In the genomic region with DNA sequence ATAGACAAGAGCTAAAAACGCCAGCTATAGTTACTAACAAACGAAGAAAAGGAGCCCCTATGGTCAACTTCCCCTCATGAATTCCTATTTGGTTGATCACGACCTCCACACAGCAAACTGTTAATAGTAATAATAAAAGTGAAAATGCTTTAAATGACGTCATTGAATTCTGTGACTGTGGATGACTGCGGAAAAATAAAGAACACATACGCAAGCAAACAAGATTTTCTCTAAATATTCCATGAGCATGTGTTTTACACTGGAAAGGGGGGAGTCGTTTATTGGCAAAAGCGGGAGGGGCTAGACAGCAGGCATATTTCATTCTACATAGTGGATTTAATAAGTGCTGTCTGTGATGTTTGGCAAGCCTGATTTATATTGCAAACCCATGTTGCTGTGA, we compare ENCODE assay signal across 8 mouse cellular contexts. TPM values are rescaled to one million over a fixed set of nuclear protein-coding genes. Genes with fewer than 3 reads are reported as not detected.
DNase-seq lines count a peak whose midpoint lies in the region; ATAC-seq lines count a peak whose summit lies in the region.

No protein-coding gene starts in this region.

- H3K36me3 ChIP-seq in heart, embryonic 14.5 days (ENCODE audit: control insufficient read depth, insufficient read depth, low read length): no peaks in the 10 kb centered on the region
- no peaks in the 10 kb centered on the region for H3K36me3 ChIP-seq in hindbrain, embryonic 12.5 days

- no peaks in the 10 kb centered on the region for H3K27me3 ChIP-seq in heart, embryonic 14.5 days (ENCODE audit: control insufficient read depth, insufficient read depth, low read length)
- H3K27me3 ChIP-seq in hindbrain, embryonic 12.5 days: no peaks in the 10 kb centered on the region

- H3K9me3 ChIP-seq in heart, embryonic 14.5 days (ENCODE audit: control insufficient read depth, low read length): no peaks in the 10 kb centered on the region
- H3K9me3 ChIP-seq in hindbrain, embryonic 12.5 days (replicated peaks): no peaks in the 10 kb centered on the region

- no peak overlapping the region for H3K9ac ChIP-seq in heart, embryonic 14.5 days (ENCODE audit: low read length)
- H3K9ac ChIP-seq in hindbrain, embryonic 12.5 days: no peak overlapping the region

- no peaks in the 10 kb centered on the region for H3K4me1 ChIP-seq in heart, embryonic 14.5 days (ENCODE audit: control insufficient read depth in 2 of 2, insufficient read depth in 2 of 2, low read length in 2 of 2)
- no peaks in the 10 kb centered on the region for H3K4me1 ChIP-seq in brown adipose tissue, adult 24 weeks (ENCODE audit: control insufficient read depth, insufficient read depth, insufficient read length, low read length)
- H3K4me1 ChIP-seq in hindbrain, embryonic 12.5 days: no peaks in the 10 kb centered on the region

- H3K27ac ChIP-seq in heart, embryonic 14.5 days (replicated peaks in 1 of 2; ENCODE audit: control insufficient read depth in 1 of 2, insufficient read depth in 1 of 2, low read depth in 2 of 2, low read length in 2 of 2): no peak overlapping the region
- no peak overlapping the region for H3K27ac ChIP-seq in brown adipose tissue, adult 24 weeks (replicated peaks; ENCODE audit: low read depth, low read length)
- no peak overlapping the region for H3K27ac ChIP-seq in hindbrain, embryonic 12.5 days

- ATAC-seq in heart, embryonic 14.5 days (ENCODE audit: insufficient number of reproducible peaks, insufficient read depth, low FRiP score, low read depth): no peak
- ATAC-seq in hindbrain, embryonic 12.5 days (ENCODE audit: low FRiP score): peak; percentile 65
- ATAC-seq in megakaryocyte-erythroid progenitor cell, adult 5-6 weeks (replicated peaks; ENCODE audit: low FRiP score, low TSS enrichment, poor library complexity, severe bottlenecking): peak; percentile 37

- WGBS in heart, embryonic 14.5 days: 27% methylated on average over 8 of the region's 8 CpGs
- WGBS in hindbrain, embryonic 12.5 days: 21% methylated on average over 8 of the region's 8 CpGs

- peak overlapping the region; percentile 61 for H3K4me2 ChIP-seq in heart, embryonic 14.5 days (ENCODE audit: low read length)
- peak overlapping the region; percentile 40 for H3K4me2 ChIP-seq in hindbrain, embryonic 12.5 days (replicated peaks)

- peak overlapping the region in 1 of 2 experiments; percentile 58; a peak in 3 of 4 replicates for H3K4me3 ChIP-seq in heart, embryonic 14.5 days (ENCODE audit: control insufficient read depth in 1 of 2, insufficient read depth in 1 of 2, low read depth in 1 of 2, low read length in 2 of 2)
- H3K4me3 ChIP-seq in brown adipose tissue, adult 24 weeks (ENCODE audit: insufficient read depth, low read depth, low read length): peak overlapping the region; percentile 56; the same call in 1 of the 2 replicates
- H3K4me3 ChIP-seq in hindbrain, embryonic 12.5 days: peak overlapping the region; percentile 55

- no peak for DNase-seq in heart, postnatal 4 days
- no peak for DNase-seq in adipocyte (ENCODE audit: low spot score)
- no peak for DNase-seq in cerebellum, adult 11-12 months
- DNase-seq in adrenal gland, postnatal 14 days: no peak

RNA-seq across cellular contexts. Expression of gene Nap1l3, which starts 0.5 kb away (rescaled TPM):
- polyA plus RNA-seq in heart, embryonic 14.5 days (2014; fragmentation: Nextera tagmentation; extraction: Ambion mirVana): 3.2 and 4.6 TPM in 2 replicates
- total RNA-seq in heart, postnatal 4 days (2021): 1 to 10 TPM; 1.5 to 1.6 TPM
- 0.59 TPM in 1 of 2 replicates, not detected in the other for polyA plus RNA-seq in brown adipose tissue, adult 24 weeks (2012; ENCODE audit: insufficient read depth, insufficient read length, missing spikeins)
- polyA plus RNA-seq in hindbrain, embryonic 12.5 days (2016; fragmentation: Nextera tagmentation; extraction: Ambion mirVana): 21.0 and 24.1 TPM in 2 replicates
- total RNA-seq in megakaryocyte-erythroid progenitor cell, adult 5-6 weeks (2014; fragmentation: Nextera tagmentation): 0.76 and 1.1 TPM in 2 replicates
- 1.9 and 4.0 TPM in 2 replicates for total RNA-seq in megakaryocyte-erythroid progenitor cell, adult 5-6 weeks (2017)
- 2.4 and 3.1 TPM in 2 replicates for total RNA-seq in adrenal gland, postnatal 14 days (2021)
